Comparison of ENCODE assay signal across 1 mouse cellular context in genomic region chr7:3705461-3705860, GRCm38 (mm10).
TF ChIP-seq lines count a peak whose summit lies in the region.

No protein-coding gene starts in this region.

TF ChIP-seq in CH12.LX, 34 proteins besides CTCF, POLR2A, EP300 and RAD21:
- 0 out of 2 replicates have a peak, but pooled peaks have one; percentile 7 for TF ChIP-seq CHD2 (IDR thresholded peaks at IDR 0.05; ENCODE audit: low read length)
